Mouse (Mus musculus): ENCODE data around the gene Oas2. TPM values are rescaled to one million over a fixed set of nuclear protein-coding genes. Genes with fewer than 3 reads are reported as not detected.

Oas2 gene
- total RNA-seq, 2 experiments from 2014 or later, result 0.30 TPM; not detected in 1

GRCm38 (mm10) chr5:120734380-120734990 lies 15.2 kb downstream of the Oas2 start:
- DNase-seq (ENCODE audit: low spot score in 2 of 2), result peak; percentile 12 to 56
- intact Hi-C loops (cut with DNase I), result no loop called here

DNA sequence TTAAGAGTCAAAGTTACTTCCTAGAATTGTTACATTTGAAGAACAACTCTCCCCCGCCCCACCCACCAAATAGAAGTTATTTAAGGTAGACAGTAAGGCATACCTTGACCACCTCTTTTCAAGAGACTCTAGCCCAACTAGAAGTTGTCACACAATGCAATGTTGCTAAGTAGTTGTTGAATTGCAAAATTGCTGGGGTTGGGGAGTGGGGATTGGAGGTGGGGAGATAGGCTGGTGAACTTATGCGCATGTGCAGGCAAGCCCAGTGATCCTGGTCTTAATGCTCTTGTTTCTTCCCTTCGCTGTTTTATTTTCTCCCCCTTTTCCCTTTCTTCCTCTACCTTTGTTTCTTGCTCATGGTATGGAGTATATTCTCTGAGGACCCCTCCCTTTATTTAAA lies 16.0 kb downstream of the Oas2 start:
- intact Hi-C loops (cut with DNase I), result no loop called here
- DNase-seq (ENCODE audit: low spot score in 2 of 2), result no peak

DNA sequence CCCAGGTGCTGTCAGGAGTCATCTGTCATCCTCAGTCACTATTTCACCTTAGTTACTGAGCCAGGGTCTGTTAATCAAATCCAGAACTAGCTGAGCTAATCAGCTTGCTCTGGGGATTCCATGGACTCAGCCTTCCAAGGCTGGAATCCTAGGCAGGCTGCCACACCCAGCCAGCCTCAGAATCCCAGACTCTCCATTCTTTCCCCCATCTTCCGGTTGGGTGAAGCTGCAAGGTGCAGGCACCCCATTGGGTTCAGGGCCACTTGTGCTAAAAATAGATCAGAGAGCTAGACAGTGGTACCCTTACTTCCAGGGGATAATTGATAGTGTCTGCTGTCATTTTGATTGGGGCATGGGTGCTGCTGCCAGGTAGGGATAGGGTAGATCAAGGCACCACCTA lies 16.9 kb downstream of the Oas2 start:
- intact Hi-C loops (cut with DNase I), result no loop called here
- DNase-seq (ENCODE audit: low spot score in 2 of 2), result no peak

DNA sequence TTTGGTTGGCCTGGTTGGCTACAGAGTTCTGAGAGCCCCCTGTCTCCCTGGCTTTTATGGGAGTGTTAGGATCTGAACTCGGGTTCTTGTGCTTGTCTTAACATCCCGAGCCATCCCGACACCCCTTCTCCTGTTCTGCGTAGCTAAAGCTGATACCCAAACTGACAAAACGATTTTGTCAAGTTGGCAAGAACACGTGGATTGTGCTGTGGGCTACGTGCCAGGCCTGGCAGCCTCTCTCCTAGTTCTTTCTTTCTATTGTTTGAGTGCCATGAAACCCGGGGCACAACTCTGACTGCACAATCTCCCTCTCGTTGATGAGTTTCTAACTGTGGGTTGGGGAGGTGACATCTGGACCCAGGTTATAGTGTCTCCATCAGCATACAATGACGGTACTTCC lies 20.3 kb downstream of the Oas2 start:
- no peak for DNase-seq (ENCODE audit: low spot score in 2 of 2)
- intact Hi-C loops (cut with DNase I), result no loop called here

- intact Hi-C loops (cut with DNase I), result no loop called here
- no peak for DNase-seq (ENCODE audit: low spot score in 2 of 2)
Measured at GRCm38 (mm10) chr5:120725811-120726455, 23.7 kb downstream of the Oas2 start.

DNA sequence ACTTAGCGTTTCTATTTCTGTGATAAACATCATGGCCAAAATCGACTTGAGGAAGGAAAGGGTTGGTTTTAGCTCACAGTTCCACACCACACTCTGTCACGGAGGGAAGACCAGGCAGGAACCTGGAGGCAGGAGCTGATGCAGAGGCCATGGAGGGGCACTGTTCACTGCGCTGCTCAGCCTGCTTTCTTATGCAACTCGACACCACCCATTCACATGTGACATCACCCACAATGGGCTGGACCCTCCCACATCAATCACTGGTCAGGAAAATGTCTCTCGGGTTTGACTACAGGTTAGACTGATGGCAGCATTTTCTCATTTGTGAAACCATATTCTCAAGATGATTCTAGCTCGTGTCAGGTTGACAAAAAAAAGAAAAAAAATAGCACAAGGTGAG lies 28.6 kb downstream of the Oas2 start:
- DNase-seq (ENCODE audit: low spot score in 2 of 2), result no peak
- intact Hi-C loops (cut with DNase I), result no loop called here

GRCm38 (mm10) chr5:120718600-120719378 lies 30.9 kb downstream of the Oas2 start:
- DNase-seq (ENCODE audit: low spot score in 2 of 2), result no peak
- intact Hi-C loops (cut with DNase I), result no loop called here

- DNase-seq (ENCODE audit: low spot score in 2 of 2), result no peak
- intact Hi-C loops (cut with DNase I), result no loop called here
Measured at GRCm38 (mm10) chr5:120717136-120717535, 32.5 kb downstream of the Oas2 start.

GRCm38 (mm10) chr5:120714314-120714713 lies 35.3 kb downstream of the Oas2 start:
- DNase-seq (ENCODE audit: low spot score in 2 of 2), result peak; percentile 82 to 85
- intact Hi-C loops (cut with DNase I), result loop anchor here (1.0 kb wide), 1 partner anchor 34 kb away; no protein-coding TSS in a partner anchor

GRCm38 (mm10) chr5:120712721-120713120 lies 36.9 kb downstream of the Oas2 start:
- DNase-seq (ENCODE audit: low spot score in 2 of 2), result peak in 1 of 2 experiments; percentile 47
- intact Hi-C loops (cut with DNase I), result no loop called here

- intact Hi-C loops (cut with DNase I), result loop anchor here (2.0 kb wide), 1 partner anchor 91 kb away; no protein-coding TSS in a partner anchor
Measured at GRCm38 (mm10) chr5:120711827-120712226, 37.8 kb downstream of the Oas2 start, which contains the start of gene Dtx1. TSS of gene Dtx1 (minus strand) at chr5:120711927.

GRCm38 (mm10) chr5:120711416-120711815 lies 38.2 kb downstream of the Oas2 start:
- intact Hi-C loops (cut with DNase I), result loop anchor here (2.0 kb wide), 1 partner anchor 91 kb away; no protein-coding TSS in a partner anchor
- DNase-seq (ENCODE audit: low spot score in 2 of 2), result peak; percentile 83 to 85

More at GRCm38 (mm10) chr5:120711827-120712226, 37.8 kb downstream of the Oas2 start, which contains the start of gene Dtx1:
- DNase-seq (ENCODE audit: low spot score in 2 of 2), result no peak

DNA sequence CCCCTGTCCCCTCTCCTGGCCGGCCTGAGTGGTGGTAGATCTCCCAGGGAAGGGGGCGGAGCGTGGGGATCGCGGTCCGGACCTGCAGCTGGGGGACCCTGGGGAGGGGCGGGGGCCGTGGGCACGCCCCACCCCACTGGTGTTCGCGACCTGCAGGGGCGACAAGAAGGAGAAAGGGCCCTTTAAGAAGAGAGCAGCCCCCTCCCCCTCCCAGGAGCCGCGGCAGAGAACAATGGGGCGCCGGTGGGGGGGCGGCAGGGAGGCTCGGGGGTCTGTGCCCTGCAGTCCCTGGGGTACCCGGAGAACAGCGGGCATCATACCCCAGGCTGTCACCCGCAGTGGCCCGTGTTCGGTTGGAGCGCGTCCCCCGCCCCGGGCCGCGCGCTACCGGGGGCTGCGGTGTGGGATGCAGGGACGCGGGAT lies 38.8 kb downstream of the Oas2 start:
- intact Hi-C loops (cut with DNase I), result loop anchor here (2.0 kb wide), 1 partner anchor 90 kb away; no protein-coding TSS in a partner anchor
- DNase-seq (ENCODE audit: low spot score in 2 of 2), result no peak

GRCm38 (mm10) chr5:120710161-120710825 lies 39.4 kb downstream of the Oas2 start:
- peak; percentile 42 to 55 for DNase-seq (ENCODE audit: low spot score in 2 of 2)
- intact Hi-C loops (cut with DNase I), result loop anchor here (2.0 kb wide), 1 partner anchor 89 kb away; no protein-coding TSS in a partner anchor

- no peak for DNase-seq (ENCODE audit: low spot score in 2 of 2)
- intact Hi-C loops (cut with DNase I), result no loop called here
Measured at GRCm38 (mm10) chr5:120706976-120707375, 42.7 kb downstream of the Oas2 start.

GRCm38 (mm10) chr5:120706541-120706940 lies 43.1 kb downstream of the Oas2 start:
- intact Hi-C loops (cut with DNase I), result no loop called here
- no peak for DNase-seq (ENCODE audit: low spot score in 2 of 2)

DNA sequence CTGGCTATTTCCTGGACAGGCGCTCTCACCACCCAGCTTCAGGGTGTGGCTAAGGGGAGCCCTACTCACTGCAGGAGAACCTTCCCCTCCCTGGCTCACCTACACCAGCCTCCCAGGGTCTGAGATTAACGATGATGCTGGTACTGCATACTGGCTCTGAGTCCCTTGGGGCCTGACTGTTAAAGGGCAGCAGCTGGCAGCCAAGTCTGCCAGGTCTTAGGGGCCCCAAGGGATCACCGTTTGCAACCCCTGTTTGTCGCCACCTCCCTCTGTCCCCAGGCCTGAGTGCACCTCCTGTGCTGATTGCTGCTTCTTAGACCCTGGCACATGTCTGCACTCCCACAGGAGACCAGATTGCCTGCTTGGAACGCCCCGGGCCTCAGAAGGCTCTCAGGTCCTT lies 45.2 kb downstream of the Oas2 start:
- no peak for DNase-seq (ENCODE audit: low spot score in 2 of 2)
- intact Hi-C loops (cut with DNase I), result no loop called here

- DNase-seq (ENCODE audit: low spot score in 2 of 2), result no peak
- intact Hi-C loops (cut with DNase I), result no loop called here
Measured at GRCm38 (mm10) chr5:120703660-120704059, 46.0 kb downstream of the Oas2 start.

GRCm38 (mm10) chr5:120702969-120703368 lies 46.7 kb downstream of the Oas2 start:
- intact Hi-C loops (cut with DNase I), result no loop called here

DNA sequence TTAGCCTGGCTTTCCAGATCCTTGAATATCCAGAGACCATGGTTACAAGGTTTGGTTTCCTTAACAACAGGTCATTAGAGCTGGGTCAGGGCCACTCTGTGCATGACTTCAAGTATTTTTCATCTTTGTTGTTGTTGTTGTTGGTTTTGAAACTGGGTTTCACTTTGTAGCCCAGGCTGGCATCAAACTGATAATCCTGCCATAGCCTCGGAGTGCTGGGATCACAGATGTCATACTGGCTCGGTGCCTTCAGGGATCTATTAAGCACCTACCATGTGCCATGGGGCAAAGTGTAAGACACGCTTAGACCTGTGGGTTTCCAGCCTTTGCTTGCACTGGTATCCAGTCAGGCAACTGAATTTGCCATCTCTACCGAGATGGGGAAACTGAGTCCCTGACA lies 47.2 kb downstream of the Oas2 start:
- DNase-seq (ENCODE audit: low spot score in 2 of 2), result no peak
- intact Hi-C loops (cut with DNase I), result no loop called here

More at GRCm38 (mm10) chr5:120702969-120703368, 46.7 kb downstream of the Oas2 start:
- DNase-seq (ENCODE audit: low spot score in 2 of 2), result no peak

All from left cerebral cortex, postnatal 25 days (tissue).